Comparison of ENCODE assay signal across 10 mouse cellular contexts in the genomic region with DNA sequence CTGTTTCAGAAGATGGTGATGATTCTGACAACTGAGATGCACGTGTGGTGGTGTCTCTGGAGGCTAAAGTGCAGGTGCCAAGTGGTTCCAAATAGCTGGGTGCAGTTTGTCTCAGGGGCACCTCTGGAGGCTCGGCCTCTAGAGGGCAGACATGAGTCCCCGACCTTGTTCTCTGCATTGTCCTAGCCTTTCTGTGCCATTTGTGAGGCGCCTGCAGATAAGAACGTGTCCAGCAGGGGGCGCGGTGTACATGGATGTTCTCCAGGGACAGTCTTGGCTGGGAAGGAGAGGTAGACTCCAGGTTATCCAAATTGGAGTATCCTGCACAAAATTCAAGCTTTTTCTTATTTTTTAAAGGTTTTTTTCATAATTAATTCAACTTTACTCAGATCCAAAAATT. TPM values are rescaled to one million over a fixed set of nuclear protein-coding genes. Genes with fewer than 3 reads are reported as not detected.
DNase-seq lines count a peak whose midpoint lies in the region; TF ChIP-seq lines count a peak whose summit lies in the region.
"Not testable (repeated sequence)": the region's sequence is repeated elsewhere in the genome, so short reads cannot be mapped to it uniquely, and the experiment has no call there.
"Had no signal": no experiment of that assay in that cellular context is flagged by ENCODE, and none has a peak within 500 bp of the region (broad histone marks: within the 10 kb centered on the region; RNA-seq: fewer than 3 reads in every experiment).

No protein-coding gene starts in this region.

- H3K4me2 ChIP-seq in CH12.LX (ENCODE audit: insufficient read depth, low read depth, poor library complexity, severe bottlenecking): not testable (repeated sequence)

- not testable (repeated sequence) for H3K9me3 ChIP-seq in CH12.LX (replicated peaks; ENCODE audit: low read length)

- peak; percentile 72 for DNase-seq in CH12.LX (ENCODE audit: extremely low read depth)
- peak; percentile 26 for DNase-seq in adrenal gland, postnatal 25 days
- peak; percentile 7 for DNase-seq in embryo, embryonic 11.5 days (ENCODE audit: low read depth, low spot score)
- DNase-seq in heart, postnatal 36 days: peak; percentile 9 to 15
- DNase-seq in layer of hippocampus, adult 9-11 months: peak; percentile 5
- DNase-seq in lung, postnatal 10 days: peak; percentile 61
- DNase-seq in right cerebral cortex, postnatal 25 days: peak; percentile 3
- DNase-seq in thymus, postnatal 4 days: peak; percentile 87

- not testable (repeated sequence) for H3K27ac ChIP-seq in CH12.LX (ENCODE audit: insufficient read depth, low read depth)

- in situ Hi-C loops in CH12.LX (cut with MboI; ENCODE audit: low pct_ligation_motif_present, low pct_unique_long_range_greater_than_20kb, low sequenced_read_pairs): not testable (repeated sequence)

- H3K79me2 ChIP-seq in CH12.LX (replicated peaks; ENCODE audit: control insufficient read depth, extremely low read depth, insufficient read depth, poor library complexity, severe bottlenecking): not testable (repeated sequence)

- not testable (repeated sequence) for H3K36me3 ChIP-seq in CH12.LX (replicated peaks in 1 of 2; ENCODE audit: control insufficient read depth in 1 of 2, insufficient read depth in 1 of 2, low read length in 1 of 2)

- H3K4me1 ChIP-seq in CH12.LX (ENCODE audit: control insufficient read depth in 1 of 2, insufficient read depth in 2 of 2): not testable (repeated sequence)

- not testable (repeated sequence) for TF ChIP-seq POLR2A in CH12.LX (IDR thresholded peaks at IDR 0.05; ENCODE audit: low read depth, low read length)

- TF ChIP-seq CTCF in CH12.LX (conservative IDR thresholded peaks at IDR 0.05 in 1 of 2, IDR thresholded peaks at IDR 0.05 in 1 of 2; ENCODE audit: low read depth in 2 of 2, low read length in 2 of 2): peak; percentile 28 to 85; a peak in 2 of 4 replicates

- not testable (repeated sequence) for H3K27me3 ChIP-seq in CH12.LX (replicated peaks)

- intact Hi-C loops in heart, postnatal 36 days (cut with DNase I): not testable (repeated sequence)

- TF ChIP-seq EP300 in CH12.LX (IDR thresholded peaks at IDR 0.05; ENCODE audit: low read length): not testable (repeated sequence)

- not testable (repeated sequence) for H3K4me3 ChIP-seq in CH12.LX (replicated peaks in 1 of 3; ENCODE audit: low read depth in 2 of 3, low read length in 2 of 3, poor library complexity in 1 of 3)

- dilution Hi-C loops in CH12.LX (cut with MboI; ENCODE audit: extremely low pct_ligation_motif_present, extremely low pct_unique_long_range_greater_than_20kb, low sequenced_read_pairs): not testable (repeated sequence)

- peak; percentile 42 for TF ChIP-seq RAD21 in CH12.LX (IDR thresholded peaks at IDR 0.05; ENCODE audit: low read depth, low read length)

- not testable (repeated sequence) for H3K9ac ChIP-seq in CH12.LX (ENCODE audit: insufficient read depth, low read depth)

TF ChIP-seq in CH12.LX, 34 proteins besides CTCF, POLR2A, EP300 and RAD21:
- peak; percentile 29; the same call in 1 of the 2 replicates for TF ChIP-seq NELFE (IDR thresholded peaks at IDR 0.05; ENCODE audit: low read depth, low read length)
- peak; percentile 49 for TF ChIP-seq SMC3 (IDR thresholded peaks at IDR 0.05; ENCODE audit: low read depth, low read length)

RNA-seq across cellular contexts. Expression of a gene that starts 12.3 kb away (rescaled TPM):
- total RNA-seq in CH12.LX (2012; rRNA removed): not detected in 2 replicates
- total RNA-seq in CH12.LX (2014; rRNA removed): not detected in 2 replicates
- not detected in 2 replicates for polyA plus RNA-seq in CH12.LX (2012; ENCODE audit: insufficient read length, low read depth)
- not detected in 2 replicates for total RNA-seq in adrenal gland, postnatal 25 days (2021)
- not detected for total RNA-seq in heart, postnatal 36 days (2021)
- total RNA-seq: megakaryocyte, adult 5-6 weeks had no signal
- polyA plus RNA-seq: inflammation-experienced regulatory T-cells, adult 6 months had no signal

RNA-seq across cellular contexts. Expression of a gene that starts 44.0 kb away (rescaled TPM):
- not detected in 2 replicates for total RNA-seq in CH12.LX (2012; rRNA removed)
- not detected in 2 replicates for total RNA-seq in CH12.LX (2014; rRNA removed)
- polyA plus RNA-seq in CH12.LX (2012; ENCODE audit: insufficient read length, low read depth): not detected in 2 replicates
- not detected in 2 replicates for total RNA-seq in adrenal gland, postnatal 25 days (2021)
- total RNA-seq in heart, postnatal 36 days (2021): under 1 TPM; 0.65 to 0.89 TPM
- polyA plus RNA-seq: inflammation-experienced regulatory T-cells, adult 6 months had no signal

RNA-seq across cellular contexts. Expression of a gene that starts 51.9 kb away (rescaled TPM):
- not detected in 2 replicates for total RNA-seq in CH12.LX (2012; rRNA removed)
- not detected in 2 replicates for total RNA-seq in CH12.LX (2014; rRNA removed)
- not detected in 2 replicates for polyA plus RNA-seq in CH12.LX (2012; ENCODE audit: insufficient read length, low read depth)
- not detected in 2 replicates for total RNA-seq in adrenal gland, postnatal 25 days (2021)
- not detected for total RNA-seq in heart, postnatal 36 days (2021)
- total RNA-seq: megakaryocyte, adult 5-6 weeks had no signal
- polyA plus RNA-seq: inflammation-experienced regulatory T-cells, adult 6 months had no signal

Comparison
In these comparisons a context has a peak if more than half of its experiments do, and no peak if none do; other contexts are left out.
1. DNase-seq: peak in every context shown above with its lines; median percentile 87 in thymus, postnatal 4 days; 72 in CH12.LX; 61 in lung, postnatal 10 days; 26 in adrenal gland, postnatal 25 days; 12 in heart, postnatal 36 days; 7 in embryo, embryonic 11.5 days; 5 in layer of hippocampus, adult 9-11 months; 3 in right cerebral cortex, postnatal 25 days.